Mouse (Mus musculus): ENCODE data around the gene Snx19. TPM values are rescaled to one million over a fixed set of nuclear protein-coding genes. Genes with fewer than 3 reads are reported as not detected.
A peak's percentile ranks its signal among the peaks of the same experiment; 100 is the strongest.

Snx19 gene
- total RNA-seq, 2 experiments from 2014 or later = 53.0 to 53.6 TPM

- no peak for DNase-seq (ENCODE audit: low spot score in 2 of 2)
Measured at GRCm38 (mm10) chr9:30482116-30482515, 55.2 kb downstream of the Snx19 start.

GRCm38 (mm10) chr9:30484183-30484582 is 57.3 kb downstream of the Snx19 start:
- no peak for DNase-seq (ENCODE audit: low spot score in 2 of 2)

GRCm38 (mm10) chr9:30485161-30485560 is 58.3 kb downstream of the Snx19 start:
- peak; percentile 19 to 71 for DNase-seq (ENCODE audit: low spot score in 2 of 2)

- no peak for DNase-seq (ENCODE audit: low spot score in 2 of 2)
Measured at GRCm38 (mm10) chr9:30488384-30488783, 61.5 kb downstream of the Snx19 start.

GRCm38 (mm10) chr9:30494446-30494845 is 67.5 kb downstream of the Snx19 start:
- no peak for DNase-seq (ENCODE audit: low spot score in 2 of 2)

GRCm38 (mm10) chr9:30508966-30509365 is 82.1 kb downstream of the Snx19 start:
- no peak for DNase-seq (ENCODE audit: low spot score in 2 of 2)

- no peak for DNase-seq (ENCODE audit: low spot score in 2 of 2)
Measured at GRCm38 (mm10) chr9:30515953-30516352, 89.0 kb downstream of the Snx19 start.

All from layer of hippocampus, adult 18-20 months (tissue).